Mouse (Mus musculus) retina, embryonic 14.5 days (tissue): ENCODE results near the gene Syt13.
A peak's percentile ranks its signal among the peaks of the same experiment; 100 is the strongest.

ENCODE experiments used
- DNase-seq: peaks from one replicate; pipeline ENCODE4 v3.0.0-alpha.2; 2015; ENCODE audit warnings: low spot score

The Syt13 gene

DNA sequence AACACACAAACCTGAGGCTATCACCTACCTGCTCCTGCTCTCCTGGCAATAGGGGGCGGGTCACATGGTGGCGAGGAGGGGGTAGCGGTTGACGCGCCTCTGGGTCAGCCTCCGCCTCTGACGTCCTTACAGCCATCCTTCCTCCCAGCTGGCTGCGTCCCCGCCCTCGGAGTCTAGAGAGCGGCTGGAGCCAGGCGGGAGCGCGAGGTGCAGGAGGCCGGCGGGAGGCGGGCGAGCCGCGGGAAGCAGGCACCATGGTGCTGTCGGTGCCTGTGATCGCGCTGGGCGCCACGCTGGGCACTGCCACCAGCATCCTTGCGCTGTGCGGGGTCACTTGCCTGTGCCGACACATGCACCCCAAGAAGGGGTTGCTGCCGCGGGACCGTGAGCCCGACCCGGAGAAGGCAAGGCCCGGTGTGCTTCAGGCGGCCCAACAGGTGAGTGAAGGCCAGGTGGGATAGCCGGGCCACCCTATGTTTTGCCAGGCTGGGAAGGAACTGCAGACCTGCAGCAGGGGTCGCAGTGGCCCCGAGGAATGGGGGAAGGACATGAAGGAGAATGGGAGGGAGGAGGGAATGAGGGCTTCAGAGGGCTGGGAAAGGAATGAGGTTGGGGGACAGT is at the start of gene Syt13:
Gene Syt13 (plus strand): TSS at position 166 of the 621 bp plus-strand sequence.
- peak; percentile 66 for DNase-seq

DNA sequence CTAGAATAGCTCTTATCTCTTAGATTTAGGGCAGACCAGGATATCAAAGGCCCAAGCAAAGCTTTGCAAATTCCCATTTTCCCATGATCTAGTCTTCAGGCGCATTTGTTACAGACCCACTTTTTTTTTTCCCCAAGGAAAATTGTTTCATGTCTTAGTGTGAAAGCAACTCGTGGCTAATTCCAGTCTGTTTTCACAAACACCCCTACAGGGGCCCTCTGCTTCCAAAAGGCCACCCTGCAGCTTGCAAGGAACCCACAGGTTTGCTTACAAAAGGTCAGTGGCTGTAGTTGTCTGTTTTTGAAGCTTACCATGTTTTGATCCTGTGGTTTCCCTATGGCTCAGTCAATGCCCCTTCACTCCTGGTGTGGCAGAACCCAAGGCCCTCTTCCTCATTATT is 48.3 kb upstream of the Syt13 start:
- DNase-seq: no peak

DNA sequence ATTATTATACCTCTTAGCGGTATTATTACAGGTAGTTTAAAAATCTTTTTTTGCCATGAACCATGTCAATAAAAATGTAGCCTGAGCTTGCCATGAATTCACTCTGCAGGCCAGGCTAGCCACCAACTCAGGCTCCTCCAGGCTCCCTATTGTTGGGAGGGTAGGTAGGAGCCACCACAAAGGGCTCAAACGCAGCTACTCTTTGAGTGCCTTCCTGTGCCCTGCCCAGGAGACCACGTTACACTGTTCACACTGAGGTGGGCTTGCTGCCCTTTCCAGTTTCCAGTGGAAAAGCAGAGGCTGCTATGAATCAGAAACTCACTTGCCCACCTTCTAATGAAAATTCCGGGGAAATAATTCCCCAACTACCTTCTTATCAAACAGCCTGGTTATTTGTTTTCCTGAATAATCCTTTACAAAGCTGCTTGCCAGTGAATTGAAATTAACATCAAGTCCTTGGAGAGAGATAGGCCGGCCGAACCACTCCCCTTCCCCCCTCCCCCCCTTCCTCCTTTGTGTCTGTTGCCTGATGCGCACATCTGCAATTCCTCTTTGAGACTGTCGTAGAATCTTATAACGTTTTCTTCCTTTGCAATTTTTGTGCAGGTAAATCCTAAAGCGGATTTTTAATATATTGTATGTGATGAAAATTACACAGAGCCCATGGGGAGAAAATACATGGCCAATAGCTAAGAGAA is 44.6 kb upstream of the Syt13 start:
- DNase-seq: peak; percentile 23

GRCm38 (mm10) chr2:92871093-92871686 is 43.7 kb upstream of the Syt13 start:
- no peak for DNase-seq

GRCm38 (mm10) chr2:92872652-92873051 is 42.2 kb upstream of the Syt13 start:
- DNase-seq: no peak

DNA sequence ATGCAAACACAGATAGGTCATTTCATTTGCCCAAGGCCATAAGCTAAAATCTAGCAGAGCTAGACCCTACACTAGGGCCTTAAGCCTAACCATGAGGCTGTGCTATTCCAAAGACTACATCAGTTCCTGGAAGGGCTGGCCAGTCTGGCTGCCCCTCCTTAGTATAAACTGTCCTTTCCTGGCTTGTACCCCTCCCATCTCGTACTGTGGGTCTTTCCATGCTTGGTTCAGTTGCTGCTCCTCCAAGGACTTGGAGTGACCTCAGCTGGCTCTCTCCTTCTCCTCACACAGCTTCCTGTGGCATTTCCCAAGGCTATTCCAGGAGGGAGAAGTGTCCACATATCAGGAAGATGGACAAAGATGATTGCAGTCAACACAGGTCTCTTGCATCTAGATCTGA is 40.3 kb upstream of the Syt13 start:
- no peak for DNase-seq

DNA sequence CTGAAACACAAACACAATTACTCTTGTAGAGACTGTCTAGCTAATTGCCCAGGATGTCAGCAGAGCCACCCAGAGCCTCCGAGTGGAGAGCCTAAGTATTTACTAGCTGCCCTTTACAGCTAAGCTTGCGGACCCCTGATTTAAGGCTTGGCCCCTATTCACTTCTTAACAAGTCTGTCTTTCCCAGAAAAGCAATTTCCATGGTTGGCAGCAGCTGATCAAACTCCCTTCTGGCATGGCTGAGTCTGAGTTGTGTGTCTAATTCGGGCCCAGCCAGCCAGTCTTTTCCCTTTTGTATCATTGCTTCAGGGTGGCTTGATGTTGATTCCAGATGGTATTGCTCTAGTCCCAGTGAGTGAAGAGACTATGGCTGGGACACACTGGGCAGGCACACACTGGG is 37.4 kb upstream of the Syt13 start:
- DNase-seq: no peak

- peak; percentile 87 for DNase-seq
Measured at GRCm38 (mm10) chr2:92883039-92883911, 31.6 kb upstream of the Syt13 start.

DNA sequence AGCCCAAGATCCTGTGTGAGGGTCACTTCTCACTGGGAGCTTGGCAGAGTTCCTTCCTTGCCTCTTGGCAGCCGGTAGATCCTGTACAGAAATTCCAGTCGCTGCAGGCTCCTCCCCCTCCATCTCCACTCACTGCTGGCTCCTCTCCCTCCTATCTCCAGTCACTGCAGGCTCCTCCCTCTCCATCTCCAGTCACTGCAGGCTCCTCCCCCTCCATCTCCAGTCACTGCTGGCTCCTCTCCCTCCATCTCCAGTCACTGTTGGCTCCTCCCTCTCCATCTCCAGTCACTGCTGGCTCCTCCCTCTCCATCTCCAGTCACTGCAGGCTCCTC is 31.0 kb upstream of the Syt13 start:
- peak; percentile 71 for DNase-seq

DNA sequence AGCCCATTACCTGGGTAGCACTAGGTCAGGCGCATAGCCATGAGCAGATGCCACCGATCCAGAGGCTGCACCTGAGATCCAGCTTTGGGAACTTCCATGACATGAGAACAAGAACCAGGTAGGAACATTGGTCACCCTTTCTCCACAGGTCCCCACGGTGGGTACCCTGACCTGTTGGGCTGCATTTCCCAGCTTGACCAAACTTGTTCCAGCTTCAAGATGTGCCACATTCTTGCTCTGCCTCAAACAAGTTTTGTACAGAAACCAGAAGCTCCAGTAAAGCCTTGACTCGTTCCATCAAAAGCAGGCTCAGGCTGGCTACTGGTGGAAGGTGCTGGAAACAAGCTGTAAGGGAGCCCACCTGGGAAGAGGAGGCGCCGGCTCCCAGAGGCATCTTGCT is 29.9 kb upstream of the Syt13 start:
- DNase-seq: no peak

GRCm38 (mm10) chr2:92886862-92887261 is 28.0 kb upstream of the Syt13 start:
- no peak for DNase-seq

GRCm38 (mm10) chr2:92892524-92892923 is 22.4 kb upstream of the Syt13 start:
- no peak for DNase-seq

- no peak for DNase-seq
Measured at GRCm38 (mm10) chr2:92903650-92904049, 11.2 kb upstream of the Syt13 start.

DNA sequence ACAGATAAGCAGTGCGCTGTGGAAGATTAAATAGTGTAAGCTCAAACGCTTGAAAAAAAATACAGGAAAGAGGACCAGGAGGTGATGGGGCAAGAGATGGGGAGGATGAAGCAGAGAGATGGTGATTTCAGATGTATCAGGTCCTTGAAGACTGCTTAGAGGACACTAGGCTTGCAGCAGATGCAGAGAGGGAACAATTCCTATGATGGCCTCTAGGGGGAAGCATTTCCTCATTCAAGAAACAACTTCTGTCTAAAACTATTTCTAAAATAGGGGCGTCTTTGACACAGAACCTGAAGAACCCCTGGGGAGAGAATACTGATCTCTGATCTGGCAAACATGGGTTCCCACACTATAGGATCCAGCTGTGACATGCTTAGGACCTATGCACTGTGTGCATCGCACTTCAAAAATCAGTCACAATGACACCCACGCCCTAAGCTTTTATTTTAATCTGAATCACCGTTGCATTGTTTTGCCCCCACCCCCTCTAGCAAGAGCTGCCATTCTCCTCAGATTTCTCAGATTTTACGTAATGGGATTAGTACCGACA is 10.5 kb upstream of the Syt13 start:
- DNase-seq: peak; percentile 90

GRCm38 (mm10) chr2:92910371-92910770 is 4.5 kb upstream of the Syt13 start:
- peak; percentile 32 for DNase-seq

GRCm38 (mm10) chr2:92912312-92912711 is 2.6 kb upstream of the Syt13 start:
- DNase-seq: peak; percentile 49

- peak; percentile 32 for DNase-seq
Measured at GRCm38 (mm10) chr2:92913295-92913694, 1.6 kb upstream of the Syt13 start.

DNA sequence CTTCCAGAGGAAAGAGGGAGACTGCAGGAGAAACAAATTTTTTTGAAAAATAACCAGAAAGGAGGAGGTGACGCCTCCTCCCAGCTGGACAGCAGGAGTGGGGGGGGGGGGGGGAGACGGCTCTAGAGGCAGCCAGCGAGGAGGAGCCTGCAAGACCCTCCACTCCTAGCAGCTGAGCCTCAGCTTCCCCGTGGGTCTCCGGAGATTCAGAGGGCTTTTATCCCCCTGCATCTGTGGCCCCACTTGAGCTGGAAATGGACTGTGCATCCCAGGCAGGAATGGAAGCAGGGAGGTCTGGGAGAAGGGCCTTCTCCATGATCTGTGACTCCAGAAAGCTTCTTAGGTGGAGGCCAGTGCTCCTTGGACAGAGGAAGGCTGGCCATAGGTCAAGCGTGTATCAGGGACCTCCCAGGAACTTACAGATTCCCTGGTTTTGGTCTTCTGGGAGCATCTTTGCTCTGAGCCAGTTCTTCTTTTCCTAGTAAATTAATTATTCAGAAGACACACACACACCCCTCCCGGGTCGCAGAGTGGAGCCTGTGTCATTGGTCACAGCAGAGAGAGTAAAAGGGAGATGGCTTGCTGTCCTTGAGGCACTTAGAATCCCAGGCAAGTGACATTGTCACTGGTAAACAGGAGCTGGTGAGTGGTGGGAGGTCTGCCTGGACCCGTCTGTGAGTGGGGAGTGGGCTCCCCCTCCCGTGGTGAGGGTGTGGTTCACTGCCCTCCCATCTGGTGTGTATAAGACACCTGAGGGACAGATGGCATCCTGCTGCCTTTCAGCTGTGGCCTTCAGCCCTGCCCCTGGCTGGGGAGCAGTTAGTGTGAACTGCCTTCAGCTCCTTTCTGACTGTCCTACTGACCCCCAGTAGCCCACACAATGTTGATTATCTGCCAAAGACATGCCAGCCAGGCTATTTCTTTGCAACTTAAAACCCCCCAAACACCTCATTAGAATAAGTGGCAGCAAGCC is 1.0 kb downstream of the Syt13 start:
- peak; percentile 53 for DNase-seq

DNA sequence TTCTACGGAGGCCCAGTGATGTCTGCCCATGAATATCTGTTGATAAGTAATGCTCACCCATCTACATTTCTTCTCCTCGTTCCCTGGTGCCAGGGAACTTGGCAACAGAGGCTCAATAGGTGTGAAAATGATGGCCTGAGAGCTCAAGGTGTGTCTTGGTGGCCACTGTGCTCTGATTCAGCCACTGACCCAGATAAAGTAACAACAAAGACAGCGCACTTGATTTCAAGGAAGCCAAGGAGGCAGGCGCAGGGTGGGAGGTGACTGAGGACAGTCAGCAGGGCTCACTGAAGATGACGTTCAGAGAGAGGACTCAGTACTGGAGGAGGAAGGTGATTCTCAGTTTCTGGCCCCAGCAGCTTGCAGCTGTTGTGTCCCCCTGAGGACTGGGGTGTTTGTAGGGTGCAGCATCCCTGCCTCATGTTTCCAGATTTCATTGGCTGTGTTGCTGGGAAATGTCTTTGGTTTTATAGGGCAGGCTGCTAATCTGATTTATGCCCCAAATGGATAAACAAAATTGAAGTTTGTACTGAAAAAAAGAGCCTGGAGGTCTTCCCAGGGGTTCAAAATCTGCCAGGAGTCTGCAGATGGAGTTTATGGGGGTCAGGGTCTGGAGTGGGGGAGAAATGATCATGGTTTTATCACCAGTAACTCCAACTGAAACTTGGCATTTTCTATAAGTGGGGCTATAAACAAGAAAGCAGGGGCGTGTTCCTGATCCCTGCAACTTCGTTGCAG is 2.7 kb downstream of the Syt13 start:
- DNase-seq: no peak

DNA sequence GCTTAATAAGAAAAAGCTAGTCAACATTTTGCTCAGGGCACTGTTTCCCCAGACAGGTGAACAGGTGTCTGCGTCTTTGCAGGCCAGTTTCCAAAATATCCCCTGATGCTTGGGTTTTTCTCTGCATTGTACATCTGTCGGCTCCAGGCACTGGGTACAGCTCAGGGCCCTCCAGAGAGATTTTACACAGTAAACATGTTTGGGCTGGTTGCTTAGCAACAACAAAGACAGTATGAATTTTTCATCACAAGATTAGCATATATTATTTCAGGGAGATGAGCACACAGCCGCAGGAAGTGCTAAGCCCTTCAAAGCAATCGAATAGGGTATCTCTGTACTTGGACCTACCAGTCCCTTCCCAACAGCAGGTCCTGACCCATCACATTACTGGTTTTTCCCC is 5.8 kb downstream of the Syt13 start:
- DNase-seq: peak; percentile 47
